Mouse (Mus musculus): ENCODE data around the gene Cacna2d4.

The Cacna2d4 gene

DNA sequence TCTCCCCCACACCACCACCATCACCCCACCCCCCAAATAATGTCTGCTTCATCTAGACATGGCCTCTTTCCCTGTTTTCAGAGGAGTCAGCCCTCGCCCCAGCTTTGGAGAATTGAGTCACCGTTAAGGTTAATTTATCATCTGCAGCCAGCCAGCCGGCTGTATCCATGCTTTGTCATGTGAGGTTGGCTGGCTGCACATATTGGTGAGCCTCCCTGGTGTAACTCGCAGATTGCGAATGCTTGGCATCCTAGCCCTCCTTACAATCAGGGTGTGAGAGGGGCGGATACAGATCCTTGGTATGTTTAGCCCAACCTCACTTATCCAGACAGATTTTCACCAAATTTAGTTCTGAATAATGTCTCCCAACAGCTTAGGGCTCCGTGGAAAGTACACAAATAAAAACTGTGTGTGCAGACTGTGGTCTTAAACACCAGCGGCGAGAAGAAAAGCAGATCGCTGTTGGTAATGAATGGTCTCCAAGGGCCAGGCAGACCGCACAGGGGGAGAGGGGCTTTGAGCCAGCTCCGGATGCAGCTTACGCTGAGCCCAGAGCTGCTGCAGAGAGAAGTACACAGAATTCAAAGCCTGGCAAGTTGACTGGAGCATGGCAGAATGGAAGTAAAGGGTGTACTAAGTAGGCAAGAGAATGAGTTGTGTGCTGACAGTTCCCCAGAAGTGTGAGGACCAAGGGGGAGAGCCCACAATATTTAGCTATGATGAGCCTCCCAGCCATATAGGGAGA is 11.7 kb upstream of the Cacna2d4 start:
- DNase-seq = peak; percentile 78

DNA sequence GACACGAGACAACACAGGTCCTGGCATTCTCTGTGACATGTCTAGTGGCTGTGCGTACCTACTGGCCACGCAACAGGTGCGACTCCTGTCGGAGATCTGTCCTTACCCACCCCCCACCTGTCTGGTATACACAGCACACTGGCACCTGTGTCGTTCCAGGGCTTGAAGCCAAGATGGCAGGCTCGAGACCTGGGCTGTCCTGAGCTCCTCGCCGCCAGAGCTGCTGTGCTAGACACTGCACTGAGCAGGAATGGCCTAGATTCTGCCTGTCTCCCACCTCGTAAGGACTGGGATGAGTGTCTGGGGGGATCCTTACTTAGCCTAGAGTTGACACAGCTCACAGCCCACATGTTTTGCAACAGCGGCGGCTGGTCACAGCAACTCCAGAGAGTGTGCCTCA is 11.1 kb upstream of the Cacna2d4 start:
- DNase-seq = peak; percentile 84

- DNase-seq = peak; percentile 83
These were observed 10.6 kb upstream of the Cacna2d4 start for GRCm38 (mm10) chr6:119225731-119226130.

- peak; percentile 52 for DNase-seq
These were observed 9.3 kb upstream of the Cacna2d4 start for GRCm38 (mm10) chr6:119227001-119227400.

GRCm38 (mm10) chr6:119228861-119229603 is 7.3 kb upstream of the Cacna2d4 start:
- peak; percentile 73 for DNase-seq

- peak; percentile 66 for DNase-seq
These were observed 3.3 kb upstream of the Cacna2d4 start for GRCm38 (mm10) chr6:119233066-119233465.

DNA sequence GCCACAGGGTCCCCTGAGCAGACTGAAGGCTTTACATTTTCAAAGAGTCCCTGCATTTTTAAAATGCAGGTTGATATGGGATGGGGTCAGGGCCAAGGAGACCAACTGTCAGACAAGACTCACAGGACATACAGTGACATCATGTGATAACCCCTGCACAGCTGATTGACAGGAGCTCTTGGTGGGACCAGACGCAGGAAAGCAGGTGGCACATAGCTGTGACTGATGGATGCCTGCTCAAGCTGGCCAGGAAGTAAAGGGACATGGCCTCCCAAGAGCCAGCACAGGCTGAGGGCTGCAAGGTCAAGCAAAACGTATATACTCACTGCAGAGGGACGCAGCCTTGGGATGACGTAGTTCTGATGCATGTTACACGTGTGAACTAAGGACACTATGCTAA is 885 bp upstream of the Cacna2d4 start:
- peak; percentile 56 for DNase-seq

DNA sequence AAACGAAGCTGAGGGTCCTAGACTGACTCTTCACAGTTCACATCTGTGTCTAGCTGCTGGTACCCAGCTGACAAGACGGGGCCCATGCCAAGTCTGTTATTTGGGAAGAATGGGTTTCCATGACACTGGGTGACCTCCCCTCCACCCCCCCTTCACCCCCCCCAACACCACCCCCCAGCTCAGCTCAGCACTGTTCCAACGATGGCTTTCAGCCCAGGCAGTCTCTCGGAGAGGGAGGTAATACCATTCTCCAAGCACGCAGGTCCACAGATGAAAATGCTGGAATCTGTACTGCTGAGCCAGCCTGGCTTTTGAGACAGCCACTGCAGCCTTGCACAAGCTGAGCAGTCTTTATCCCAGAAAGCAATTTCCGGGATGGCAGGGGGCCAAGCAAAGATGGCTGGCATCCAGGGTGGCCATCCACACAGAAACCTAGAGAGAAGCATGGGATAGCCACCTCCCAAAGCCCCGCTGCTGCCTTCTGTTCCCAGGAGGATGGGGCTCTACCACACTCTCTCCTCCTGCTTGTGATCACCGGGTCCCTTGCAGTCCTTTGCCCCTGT is 1.2 kb downstream of the Cacna2d4 start:
- DNase-seq = peak; percentile 86

GRCm38 (mm10) chr6:119239341-119240005 is 3.1 kb downstream of the Cacna2d4 start:
- peak; percentile 63 for DNase-seq

DNA sequence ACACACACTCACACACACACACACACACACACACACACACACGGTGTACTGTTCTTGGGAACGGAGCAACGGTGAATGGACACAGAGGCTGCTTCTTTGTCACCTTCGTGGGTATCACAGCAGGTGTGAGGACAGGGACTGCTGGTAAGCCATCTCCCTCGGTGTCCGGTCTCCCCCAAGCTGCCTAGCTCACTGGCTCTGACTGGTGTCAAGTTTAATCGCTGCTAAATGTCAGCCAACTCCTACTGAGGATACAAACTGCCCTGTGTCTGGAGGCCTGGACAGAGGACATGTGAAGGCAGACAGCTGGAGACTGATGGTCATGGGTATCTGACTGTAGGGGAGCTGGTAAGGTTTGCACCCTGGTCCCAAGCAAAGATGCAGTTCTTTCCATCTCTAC is 3.9 kb downstream of the Cacna2d4 start:
- peak; percentile 70 for DNase-seq

GRCm38 (mm10) chr6:119240871-119241705 is 4.8 kb downstream of the Cacna2d4 start:
- peak; percentile 60 for DNase-seq

- DNase-seq = peak; percentile 16
These were observed 9.8 kb downstream of the Cacna2d4 start for GRCm38 (mm10) chr6:119246082-119246481.

DNA sequence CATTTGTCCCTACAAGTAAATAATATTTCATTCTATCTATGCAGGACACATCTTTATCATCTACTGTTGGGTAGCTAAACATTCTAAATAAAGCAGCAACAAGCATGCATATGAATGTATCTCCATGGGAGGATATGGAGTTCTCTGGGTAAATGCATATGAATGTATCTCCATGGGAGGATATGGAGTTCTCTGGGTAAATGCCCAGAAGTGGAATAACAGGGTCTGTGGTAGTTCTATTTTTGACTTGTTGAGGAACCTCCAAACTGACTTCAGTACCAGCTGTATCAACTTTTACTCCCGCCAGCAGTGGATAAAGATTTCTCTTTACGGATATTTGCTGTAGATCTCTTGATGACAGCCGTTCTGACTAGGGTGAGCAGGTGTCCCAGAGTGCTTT is 12.3 kb downstream of the Cacna2d4 start:
- peak; percentile 28 for DNase-seq

- DNase-seq = peak; percentile 61
These were observed 13.4 kb downstream of the Cacna2d4 start for GRCm38 (mm10) chr6:119249726-119250125.

DNA sequence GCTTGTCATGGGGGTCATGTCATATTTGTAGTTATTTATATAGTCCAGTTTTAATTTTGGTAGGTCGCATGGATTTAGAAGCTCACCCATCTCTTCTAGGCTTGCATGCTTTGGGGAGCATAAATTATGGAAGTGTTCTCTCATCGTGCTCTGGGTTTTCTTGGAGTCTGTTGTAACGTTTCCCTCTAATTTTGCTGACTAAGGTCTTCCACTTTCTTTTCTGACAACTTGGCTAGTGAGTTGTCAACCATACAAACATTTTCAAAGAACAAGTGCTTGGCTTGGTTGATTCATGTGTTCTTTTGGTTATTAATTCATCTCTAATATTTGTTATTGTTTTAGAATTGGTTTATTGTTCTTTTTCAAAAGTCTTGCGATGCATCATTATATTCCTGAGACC is 15.4 kb downstream of the Cacna2d4 start:
- no peak for DNase-seq

DNA sequence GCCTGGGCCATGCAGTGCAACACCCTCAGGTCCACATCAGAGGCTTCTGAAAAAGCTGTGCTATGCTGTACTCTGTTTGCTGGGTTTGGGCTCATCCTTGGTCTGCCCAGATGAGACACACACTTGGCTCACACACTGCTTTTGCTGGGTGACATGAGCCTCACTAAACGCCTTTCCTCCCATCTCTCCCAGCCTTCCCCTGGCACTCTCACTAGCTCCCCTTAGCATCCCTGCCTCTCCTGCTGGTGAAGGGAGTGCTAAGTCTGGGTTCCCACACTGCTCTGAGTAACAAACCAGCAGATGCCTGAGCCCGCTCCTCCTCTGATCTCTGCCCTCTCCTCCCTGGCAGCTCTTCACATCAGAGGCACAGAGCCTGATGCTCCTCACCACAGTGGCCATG is 40.4 kb downstream of the Cacna2d4 start:
- no peak for DNase-seq

- peak; percentile 53 for DNase-seq
These were observed 44.4 kb downstream of the Cacna2d4 start for GRCm38 (mm10) chr6:119280761-119281160.

GRCm38 (mm10) chr6:119301310-119301709 is 65.0 kb downstream of the Cacna2d4 start:
- DNase-seq = no peak

DNA sequence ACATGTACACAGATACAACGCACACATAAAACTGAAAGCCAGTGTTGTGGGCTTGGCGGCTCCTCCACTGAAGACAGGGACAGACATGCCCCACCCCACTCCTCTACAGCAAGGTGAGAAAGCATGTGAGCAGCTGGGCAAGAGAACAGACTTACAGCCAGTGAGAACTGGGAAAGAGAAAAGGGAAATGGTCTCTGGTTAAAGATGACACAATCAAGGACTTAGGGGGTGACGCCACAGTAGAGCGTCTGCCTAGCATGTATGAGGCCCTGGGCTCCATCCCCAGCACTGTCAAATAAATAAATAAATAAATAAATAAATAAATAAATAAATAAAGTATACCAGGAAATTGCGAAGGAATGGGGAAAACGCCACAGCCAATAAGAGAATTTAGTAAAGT is 67.0 kb downstream of the Cacna2d4 start:
- no peak for DNase-seq

DNA sequence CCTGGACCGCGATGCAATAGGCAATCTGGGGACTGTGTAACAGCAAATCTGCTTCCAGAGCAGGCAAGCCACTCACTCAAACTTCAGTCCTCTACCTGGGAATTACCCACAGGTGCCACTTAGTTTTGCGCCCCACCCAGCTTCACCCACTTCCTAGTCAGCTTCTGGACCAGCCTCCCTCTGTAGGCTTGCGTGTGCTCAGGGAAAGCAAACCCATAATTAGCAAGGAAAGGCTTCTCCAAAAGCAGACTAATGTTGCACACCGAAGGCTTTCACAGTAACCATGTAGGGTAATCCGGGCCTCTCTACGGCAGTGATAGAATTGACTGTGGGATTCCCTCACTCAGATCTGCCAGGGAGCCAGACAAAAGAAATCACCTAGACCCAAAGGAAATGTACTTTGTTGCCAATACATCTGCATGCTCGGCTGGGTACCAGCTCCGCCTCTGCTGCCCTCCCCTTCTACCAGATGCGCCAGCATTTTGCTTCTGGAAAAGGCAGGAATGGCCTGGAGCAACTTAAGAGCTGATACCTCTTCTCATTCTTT is 71.6 kb downstream of the Cacna2d4 start:
- no peak for DNase-seq

GRCm38 (mm10) chr6:119310176-119310575 is 73.8 kb downstream of the Cacna2d4 start:
- no peak for DNase-seq

GRCm38 (mm10) chr6:119312381-119312780 is 76.1 kb downstream of the Cacna2d4 start:
- no peak for DNase-seq

Measured in heart, adult 11 months (tissue).